Mouse (Mus musculus) left cerebral cortex, adult 9 months (tissue): Measurements from ENCODE around the gene Zfp661.
A peak's percentile ranks its signal among the peaks of the same experiment; 100 is the strongest.

Source experiments
- DNase-seq, 2 experiments: peaks; one replicate each; pipeline ENCODE4 v3.0.0; 2022; ENCODE audit warnings: low spot score in 2 of 2

Zfp661 gene

GRCm38 (mm10) chr2:127551078-127551477 lies 35.8 kb downstream of the Zfp661 start:
- DNase-seq: peak in 1 of 2 experiments; percentile 66

- DNase-seq: no peak
These were observed 36.4 kb downstream of the Zfp661 start for GRCm38 (mm10) chr2:127550446-127550845.

GRCm38 (mm10) chr2:127549711-127550110 lies 37.2 kb downstream of the Zfp661 start:
- DNase-seq: no peak

- DNase-seq: no peak
These were observed 38.4 kb downstream of the Zfp661 start for GRCm38 (mm10) chr2:127548342-127549074.

- no peak for DNase-seq
These were observed 45.2 kb downstream of the Zfp661 start for GRCm38 (mm10) chr2:127541697-127542096.

GRCm38 (mm10) chr2:127541185-127541584 lies 45.7 kb downstream of the Zfp661 start, which contains the start of gene Prom2:
Prom2 (minus strand) TSS chr2:127541467.
- DNase-seq: no peak

GRCm38 (mm10) chr2:127539494-127539893 lies 47.4 kb downstream of the Zfp661 start:
- DNase-seq: no peak

- peak; percentile 55 to 80 for DNase-seq
These were observed 49.3 kb downstream of the Zfp661 start for GRCm38 (mm10) chr2:127537548-127537947.

GRCm38 (mm10) chr2:127535363-127535762 lies 51.5 kb downstream of the Zfp661 start:
- peak; percentile 46 to 85 for DNase-seq

GRCm38 (mm10) chr2:127532379-127532778 lies 54.5 kb downstream of the Zfp661 start:
- no peak for DNase-seq

- no peak for DNase-seq
These were observed 55.3 kb downstream of the Zfp661 start for GRCm38 (mm10) chr2:127531592-127531991.

GRCm38 (mm10) chr2:127530418-127530817 lies 56.5 kb downstream of the Zfp661 start:
- DNase-seq: no peak

- DNase-seq: no peak
These were observed 61.7 kb downstream of the Zfp661 start for GRCm38 (mm10) chr2:127525004-127525775.
